Mouse (Mus musculus) midbrain, embryonic 11.5 days (tissue): ENCODE results near the gene Cdc7. TPM values are rescaled to one million over a fixed set of nuclear protein-coding genes. Genes with fewer than 3 reads are reported as not detected.

ENCODE experiments used
- ATAC-seq: fragments of 200-750 bp; cut with Nextera tagmentation; 2 replicates; pipeline ENCODE4 v1.8.0; 2017; ENCODE audit warnings: moderate TSS enrichment, moderate library complexity; ENCODE audit not compliant: low FRiP score
- DNase-seq: peaks from one replicate; pipeline ENCODE4 v3.0.0; 2015; ENCODE audit warnings: low spot score; ENCODE audit errors: missing footprints
- H3K27ac ChIP-seq: fragments of 300-500 bp; sonication (generic); 2 replicates; pipeline ENCODE4 v1.5.1; 2014; ENCODE audit warnings: low read depth, low read length
- H3K27me3 ChIP-seq: fragments of 300-500 bp; sonication (generic); 2 replicates; pipeline ENCODE4 v1.6.1; 2014; ENCODE audit warnings: mild to moderate bottlenecking, low read length, moderate library complexity, mixed read lengths; ENCODE audit not compliant: control insufficient read depth, insufficient read depth
- H3K36me3 ChIP-seq: fragments of 300-500 bp; sonication (generic); 2 replicates; pipeline ENCODE4 v1.6.1; 2014; ENCODE audit warnings: mild to moderate bottlenecking, low read length, moderate library complexity, mixed read lengths; ENCODE audit not compliant: control insufficient read depth, insufficient read depth
- H3K4me1 ChIP-seq: fragments of 300-500 bp; sonication (generic); 2 replicates; pipeline ENCODE4 v1.6.1; 2014; ENCODE audit warnings: low read length; ENCODE audit not compliant: control insufficient read depth, insufficient read depth
- H3K4me2 ChIP-seq: fragments of 300-500 bp; sonication (generic); 2 replicates; pipeline ENCODE4 v1.6.1; 2014; ENCODE audit warnings: mild to moderate bottlenecking, moderate library complexity
- H3K4me3 ChIP-seq: fragments of 300-500 bp; sonication (generic); 2 replicates; pipeline ENCODE4 v1.5.1; 2014; ENCODE audit warnings: low read depth, low read length
- H3K9ac ChIP-seq: fragments of 300-500 bp; sonication (generic); 2 replicates; pipeline ENCODE4 v1.6.1; 2014; ENCODE audit warnings: low read length
- H3K9me3 ChIP-seq: fragments of 300-500 bp; sonication (generic); 2 replicates; pipeline ENCODE4 v1.6.1; 2016; ENCODE audit warnings: low read length; ENCODE audit not compliant: control insufficient read depth
- WGBS: fragments of 180-500 bp; shearing (Covaris S2); extraction: QIAGEN DNeasy Blood & Tissue Kit; methylation state at CpG from one replicate; pipeline ENCODE4 v1.1.7; 2014; 5-methylcytosine and 5-hydroxymethylcytosine counted together
- polyA plus RNA-seq: library from polyadenylated mRNA; unstranded; fragments of >200 nt; fragmentation: Nextera tagmentation; extraction: Ambion mirVana; gene quantifications from 2 replicates; pipeline ENCODE4 v1.2.1, GENCODE M21; 2014

Gene Cdc7
- polyA plus RNA-seq, 1 experiment from 2014 or later = 61.6 TPM

- Histone ChIP-seq H3K4me3 (no peak overlapping the region), H3K9ac (no peak overlapping the region), H3K4me2 (no peak overlapping the region), H3K9me3 (no peaks in the 10 kb centered on the region), H3K27me3 (no peaks in the 10 kb centered on the region), H3K27ac (no peak overlapping the region), H3K36me3 (no peaks in the 10 kb centered on the region), H3K4me1 (no peaks in the 10 kb centered on the region)
- WGBS = 88% methylated on average over 5 of the region's 5 CpGs
- no peak for DNase-seq
- ATAC-seq = no peak
Observed at GRCm38 (mm10) chr5:107025371-107025770, 61.2 kb downstream of the Cdc7 start.

GRCm38 (mm10) chr5:107025809-107026208, 61.7 kb downstream of the Cdc7 start:
- Histone ChIP-seq H3K27me3 (no peaks in the 10 kb centered on the region), H3K4me2 (no peak overlapping the region), H3K36me3 (no peaks in the 10 kb centered on the region), H3K9ac (no peak overlapping the region), H3K4me1 (no peaks in the 10 kb centered on the region), H3K9me3 (no peaks in the 10 kb centered on the region), H3K4me3 (no peak overlapping the region), H3K27ac (no peak overlapping the region)
- WGBS = 88% methylated on average over 8 of the region's 8 CpGs
- DNase-seq (no peak), ATAC-seq (no peak)

- H3K4me2 ChIP-seq = no peak overlapping the region
- no peak overlapping the region for H3K27ac ChIP-seq
- no peaks in the 10 kb centered on the region for H3K27me3 ChIP-seq
- no peaks in the 10 kb centered on the region for H3K9me3 ChIP-seq
- DNase-seq (no peak), ATAC-seq (no peak)
- H3K4me3 ChIP-seq = no peak overlapping the region
- no peaks in the 10 kb centered on the region for H3K4me1 ChIP-seq
- no peaks in the 10 kb centered on the region for H3K36me3 ChIP-seq
- 89% methylated on average over 6 of the region's 6 CpGs for WGBS
- no peak overlapping the region for H3K9ac ChIP-seq
Observed at GRCm38 (mm10) chr5:107027616-107028015, 63.5 kb downstream of the Cdc7 start.

GRCm38 (mm10) chr5:107028557-107028956, 64.4 kb downstream of the Cdc7 start:
- H3K4me2 ChIP-seq = no peak overlapping the region
- H3K4me1 ChIP-seq = no peaks in the 10 kb centered on the region
- no peak overlapping the region for H3K9ac ChIP-seq
- no peaks in the 10 kb centered on the region for H3K36me3 ChIP-seq
- 70% methylated on average over 1 of the region's 1 CpGs for WGBS
- H3K4me3 ChIP-seq = no peak overlapping the region
- H3K27ac ChIP-seq = no peak overlapping the region
- ATAC-seq (no peak), DNase-seq (no peak)
- H3K9me3 ChIP-seq = no peaks in the 10 kb centered on the region
- H3K27me3 ChIP-seq = no peaks in the 10 kb centered on the region

GRCm38 (mm10) chr5:107029801-107030200, 65.7 kb downstream of the Cdc7 start:
- Histone ChIP-seq H3K4me2 (no peak overlapping the region), H3K9ac (no peak overlapping the region), H3K27ac (no peak overlapping the region), H3K27me3 (no peaks in the 10 kb centered on the region), H3K36me3 (no peaks in the 10 kb centered on the region), H3K4me1 (no peaks in the 10 kb centered on the region), H3K4me3 (no peak overlapping the region), H3K9me3 (no peaks in the 10 kb centered on the region)
- ATAC-seq (no peak), DNase-seq (no peak)
- 81% methylated on average over 4 of the region's 4 CpGs for WGBS

GRCm38 (mm10) chr5:107030821-107031220, 66.7 kb downstream of the Cdc7 start:
- Histone ChIP-seq H3K9me3 (no peaks in the 10 kb centered on the region), H3K4me2 (no peak overlapping the region), H3K4me3 (no peak overlapping the region), H3K9ac (no peak overlapping the region), H3K27ac (no peak overlapping the region), H3K27me3 (no peaks in the 10 kb centered on the region), H3K4me1 (no peaks in the 10 kb centered on the region), H3K36me3 (no peaks in the 10 kb centered on the region)
- DNase-seq (no peak), ATAC-seq (no peak)
- WGBS = 94% methylated on average over 10 of the region's 10 CpGs

Other genes with a start within 250 kb of the Cdc7 start
- 5.4 and 6.2 TPM in 2 replicates for gene Hfm1, start 38.0 kb upstream of the Cdc7 start, polyA plus RNA-seq